Mouse (Mus musculus) retina, postnatal 7 days (tissue): Measurements from ENCODE around the gene Mad1l1.

Experiments
- DNase-seq: peaks from one replicate; pipeline ENCODE4 v3.0.0-alpha.2; 2012; ENCODE audit warnings: low read depth, low spot score

Mad1l1 gene

DNA sequence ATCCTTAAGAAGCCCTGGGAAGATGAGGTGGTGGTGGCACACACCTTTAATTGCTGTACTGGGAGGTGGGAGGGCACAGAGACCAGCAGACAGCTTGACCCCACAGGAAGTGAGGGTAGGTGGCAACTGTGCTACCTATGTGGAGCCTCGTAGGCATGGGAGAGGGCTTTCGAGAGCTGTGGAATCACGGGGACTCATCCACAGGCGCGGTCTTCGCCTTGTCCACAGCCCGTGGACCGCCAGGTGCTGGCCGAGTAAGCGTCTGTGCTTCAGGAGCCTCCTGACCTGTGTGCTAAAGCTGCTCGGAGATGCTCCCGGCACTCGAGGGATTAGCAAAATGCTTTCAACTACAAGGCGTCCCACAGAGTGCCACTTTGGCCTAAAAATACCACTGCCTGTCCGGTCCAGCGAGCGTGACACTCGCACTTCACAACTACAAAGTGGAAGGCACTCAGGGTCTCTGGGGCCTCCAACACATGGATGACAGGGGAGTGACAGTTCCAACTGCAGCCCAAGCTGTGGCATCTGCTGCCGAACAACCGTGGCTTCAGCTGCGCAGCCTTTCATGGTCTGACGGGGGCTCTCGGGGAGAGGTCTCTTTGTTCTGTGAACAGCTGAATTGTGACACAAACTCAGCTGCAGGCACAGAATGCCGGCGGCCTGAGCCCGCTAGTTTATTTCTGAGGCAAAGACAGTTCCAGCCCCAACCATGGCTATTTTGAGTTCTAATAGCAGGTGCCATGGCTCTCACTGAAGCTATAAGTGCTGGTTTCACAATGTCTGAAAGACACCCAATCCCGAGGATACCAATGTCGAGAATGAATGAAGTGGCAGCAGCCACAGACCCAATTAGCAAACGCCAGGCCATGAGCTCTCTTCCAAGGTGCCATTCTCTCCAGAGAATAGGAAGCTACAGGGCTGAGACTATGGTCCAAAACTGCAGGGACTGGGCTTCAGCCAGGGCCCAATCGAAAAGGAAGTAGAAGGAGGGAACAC, 57.3 kb downstream of the Mad1l1 start:
- DNase-seq, result no peak

GRCm38 (mm10) chr5:140262401-140262800, 59.0 kb downstream of the Mad1l1 start:
- DNase-seq, result no peak

DNA sequence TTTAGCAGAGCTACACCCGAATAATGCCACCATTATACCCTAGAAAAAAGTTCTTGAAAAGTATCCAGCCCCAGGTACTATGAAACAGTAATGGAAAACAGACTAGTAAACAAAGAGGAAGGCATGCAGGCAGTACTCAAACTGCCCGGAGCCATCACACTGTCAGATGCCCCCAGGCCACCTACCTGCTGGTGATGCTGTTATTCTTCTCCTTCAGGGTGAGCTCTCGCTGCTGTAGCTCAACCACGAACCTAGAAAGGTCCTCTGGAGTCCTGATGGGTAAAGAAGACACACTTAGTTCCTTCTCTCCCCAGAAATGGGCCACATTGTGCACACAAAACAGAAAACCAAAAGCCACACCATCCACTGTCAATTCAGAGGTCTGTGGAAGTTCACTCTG, 60.0 kb downstream of the Mad1l1 start:
- no peak for DNase-seq

- no peak for DNase-seq
Observed at GRCm38 (mm10) chr5:140258633-140259032, 62.7 kb downstream of the Mad1l1 start.

DNA sequence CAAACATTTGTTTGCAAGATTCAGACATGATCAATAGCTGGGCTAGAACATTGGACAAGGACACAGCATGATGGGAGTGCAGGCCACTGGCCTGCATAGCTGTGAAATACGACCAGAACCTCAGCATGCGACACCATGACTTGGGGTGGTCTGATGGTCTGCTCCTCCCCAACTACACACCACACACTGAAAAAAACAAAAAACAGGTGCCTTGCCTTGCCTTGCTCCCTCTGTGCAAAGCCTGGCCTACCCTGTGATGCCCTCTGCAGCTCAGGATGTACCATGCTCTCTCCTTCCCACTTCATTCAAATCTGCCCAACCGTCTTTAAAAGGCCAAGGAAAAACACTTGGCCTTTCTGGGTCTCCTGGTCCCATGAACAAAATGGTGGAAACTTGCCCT, 63.3 kb downstream of the Mad1l1 start:
- no peak for DNase-seq

DNA sequence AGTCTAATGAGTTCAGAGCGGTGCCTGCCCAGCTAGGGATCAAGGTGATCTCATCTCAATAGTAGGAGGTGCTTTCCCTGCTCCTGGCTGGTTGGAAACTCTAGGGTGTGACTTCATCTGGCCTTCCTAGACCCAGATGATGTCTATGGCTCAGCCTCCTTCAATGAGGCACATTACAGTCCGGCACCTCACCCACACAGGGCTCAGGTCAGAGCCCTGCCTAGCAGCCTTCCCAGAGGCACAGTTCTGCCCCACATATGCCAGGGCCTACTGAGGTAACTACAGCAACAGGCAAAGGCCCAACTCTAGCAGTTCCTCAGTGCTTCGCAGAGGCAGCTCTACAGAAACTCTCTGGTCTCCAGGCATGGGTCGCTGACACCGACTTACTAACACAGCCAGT, 63.9 kb downstream of the Mad1l1 start:
- DNase-seq, result no peak

DNA sequence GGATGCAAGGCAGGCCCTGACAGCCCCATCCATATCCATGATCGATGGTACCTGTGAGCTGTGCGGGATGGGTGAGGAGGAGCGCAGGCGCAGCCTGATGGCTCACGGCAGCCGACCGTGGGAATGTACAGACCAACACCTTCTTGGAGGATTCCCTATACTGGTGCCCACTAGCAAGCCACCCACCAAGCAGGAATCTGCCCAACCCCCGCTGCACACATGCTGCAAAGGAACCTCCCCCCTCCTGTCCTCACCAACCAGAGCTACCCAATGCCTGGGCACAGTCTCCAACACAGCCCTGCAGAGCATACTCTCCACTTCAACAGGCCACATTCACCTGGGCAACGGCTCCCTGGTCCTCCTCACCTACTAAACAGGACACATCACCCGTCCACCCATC, 64.7 kb downstream of the Mad1l1 start:
- DNase-seq, result no peak

GRCm38 (mm10) chr5:140255265-140255664, 66.1 kb downstream of the Mad1l1 start:
- no peak for DNase-seq

DNA sequence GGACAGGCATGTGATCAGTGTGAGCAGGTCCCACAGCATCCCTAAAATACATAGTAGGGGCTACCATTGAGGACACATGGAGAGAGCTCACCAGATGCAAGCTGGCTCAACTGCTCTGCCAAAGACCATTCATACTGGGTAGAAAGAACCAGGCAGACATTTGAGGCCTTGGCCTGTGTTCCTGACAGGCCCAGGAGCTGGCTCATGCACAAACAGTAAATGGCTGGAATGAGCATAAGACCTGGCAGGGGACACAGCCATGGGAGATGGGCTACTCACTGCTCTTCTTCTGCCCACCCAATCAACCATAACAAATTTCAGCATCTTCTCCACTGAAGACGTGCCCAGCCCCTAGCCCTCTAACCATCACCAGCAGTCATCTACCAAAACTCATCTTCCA, 66.7 kb downstream of the Mad1l1 start:
- no peak for DNase-seq

DNA sequence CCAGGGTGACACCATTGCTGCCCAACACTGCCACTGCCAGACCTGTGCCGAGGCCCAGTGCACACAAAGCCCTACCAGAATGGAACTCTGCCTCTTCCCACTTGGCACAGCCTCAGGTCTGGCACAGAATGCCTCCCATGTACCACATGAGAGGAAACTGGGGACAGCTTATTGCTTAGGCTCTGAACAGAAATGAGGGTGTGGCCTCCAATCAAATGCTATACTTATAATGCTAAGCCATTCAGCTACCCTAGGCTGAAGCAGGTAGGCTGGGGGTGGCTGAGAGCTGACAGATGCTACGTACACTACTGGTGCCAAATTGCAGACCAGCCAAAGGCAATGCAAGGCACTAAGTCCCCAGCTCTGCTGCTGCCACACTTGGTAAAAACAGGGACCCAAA, 69.4 kb downstream of the Mad1l1 start:
- DNase-seq, result no peak

DNA sequence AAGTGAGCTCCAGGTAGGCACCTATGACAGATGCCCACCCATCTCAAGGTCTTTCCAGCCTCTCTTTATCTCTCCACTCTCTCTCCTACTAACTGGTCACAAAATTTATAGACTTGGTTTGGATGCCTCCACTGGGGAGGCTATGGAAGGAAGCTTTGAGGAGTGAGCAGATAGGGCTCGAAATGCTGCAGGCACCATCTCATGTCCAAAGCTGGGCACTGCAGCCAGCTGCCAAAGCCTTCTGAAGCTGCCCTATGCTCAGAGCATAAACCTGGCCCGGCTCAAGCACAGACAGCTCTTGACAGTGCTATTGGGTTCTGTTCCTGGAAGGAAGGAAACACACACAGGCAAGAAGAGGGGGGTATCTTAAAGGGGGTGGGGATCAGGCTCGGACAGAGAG, 71.0 kb downstream of the Mad1l1 start:
- DNase-seq, result no peak

- DNase-seq, result no peak
Observed at GRCm38 (mm10) chr5:140249359-140250062, 71.8 kb downstream of the Mad1l1 start.

DNA sequence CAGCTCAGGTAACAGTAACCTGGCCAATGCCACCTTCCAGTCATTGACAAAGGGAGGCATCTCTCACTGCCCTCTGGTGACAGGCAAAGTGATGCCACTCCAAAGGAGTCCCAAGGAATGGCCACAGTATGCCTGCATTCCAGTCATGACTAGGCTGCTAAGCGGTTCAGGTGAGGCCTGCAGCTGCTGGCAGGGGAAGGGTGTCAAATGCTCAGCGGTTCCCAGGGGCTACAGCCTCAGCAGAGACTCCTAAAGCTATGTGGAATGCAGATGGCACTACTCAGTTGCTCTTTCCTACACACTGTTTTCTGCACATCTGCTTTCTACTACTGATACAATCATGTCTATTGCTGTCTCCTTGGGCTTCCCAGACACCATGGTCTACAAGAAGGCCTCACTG, 73.3 kb downstream of the Mad1l1 start:
- DNase-seq, result no peak

GRCm38 (mm10) chr5:140240235-140240634, 81.1 kb downstream of the Mad1l1 start:
- DNase-seq, result no peak

DNA sequence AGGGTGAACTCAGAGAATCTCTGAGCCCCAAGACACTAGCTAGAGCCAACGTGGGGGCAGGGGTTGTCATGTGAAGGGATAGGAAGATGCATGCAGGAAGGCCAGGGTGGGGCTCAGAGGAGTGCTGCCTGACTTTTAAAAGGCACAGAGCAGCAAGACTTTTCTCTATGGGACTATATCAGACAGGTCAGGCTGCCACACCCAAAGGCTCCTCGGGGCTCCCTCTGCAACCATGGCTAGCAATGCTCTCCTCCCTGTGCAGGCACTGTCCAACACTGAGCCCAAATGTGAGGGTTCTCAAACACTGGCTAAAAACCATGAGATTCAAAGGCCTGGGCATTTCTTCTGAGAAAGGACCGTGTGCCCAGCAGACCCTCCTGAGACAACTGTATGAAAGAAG, 82.5 kb downstream of the Mad1l1 start:
- DNase-seq, result no peak

DNA sequence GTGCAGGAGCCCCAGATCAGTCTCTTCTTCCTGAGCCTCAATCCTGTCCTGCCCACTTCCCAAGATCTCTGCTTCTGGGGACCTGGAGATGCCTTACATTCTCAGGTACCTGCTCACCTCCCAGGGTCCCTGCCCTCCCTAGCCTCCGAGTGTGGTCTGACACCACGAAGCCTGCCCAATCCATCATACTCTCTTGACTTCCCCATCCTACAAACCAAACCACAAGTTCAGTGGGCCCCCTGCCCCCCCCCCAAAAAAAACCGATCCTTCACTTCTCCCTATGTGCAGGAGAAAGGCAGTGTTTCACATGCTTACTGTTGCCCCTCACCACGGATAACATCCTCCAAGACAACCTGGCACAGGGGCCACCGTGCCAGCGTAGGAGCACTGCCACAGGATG, 90.5 kb downstream of the Mad1l1 start:
- DNase-seq, result no peak

DNA sequence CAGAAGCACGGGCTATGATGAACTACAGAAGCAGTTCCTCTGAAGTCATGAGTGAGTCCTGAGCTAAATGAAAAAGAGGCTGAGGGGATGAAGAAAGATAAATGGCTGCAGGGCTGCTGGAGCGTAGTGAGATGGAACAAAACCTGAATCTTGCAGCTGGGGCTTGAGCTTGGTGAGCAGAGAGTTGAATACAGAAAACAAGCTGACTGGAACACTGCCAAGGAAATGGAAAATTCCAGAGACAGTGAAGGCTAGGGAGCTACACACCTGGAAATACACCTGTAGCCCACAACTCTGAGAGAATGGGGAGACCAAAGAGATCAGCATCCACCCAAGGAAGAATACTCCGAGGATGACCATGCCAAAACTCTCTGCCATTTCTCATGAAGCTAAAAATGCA, 93.0 kb downstream of the Mad1l1 start:
- DNase-seq, result no peak

DNA sequence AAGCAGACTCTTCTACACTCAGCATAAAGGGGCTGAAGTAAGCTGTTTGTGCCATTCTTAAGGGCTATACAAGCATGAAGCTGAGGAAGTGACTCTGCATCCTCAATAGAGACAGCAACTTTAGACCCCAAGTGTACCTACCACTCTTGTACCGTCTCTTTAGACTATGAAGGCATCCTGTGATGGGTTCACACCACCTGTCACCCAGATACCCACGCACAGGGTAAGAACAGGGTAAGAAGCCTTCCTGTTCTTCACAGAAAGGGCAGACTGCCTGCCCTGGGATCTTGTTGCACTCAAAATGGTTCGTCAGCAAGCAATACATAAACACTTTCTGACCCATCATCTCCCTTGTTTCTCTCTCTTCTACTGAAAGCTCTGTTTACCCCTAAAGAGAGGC, 94.5 kb downstream of the Mad1l1 start:
- no peak for DNase-seq

GRCm38 (mm10) chr5:140225881-140226280, 95.5 kb downstream of the Mad1l1 start:
- DNase-seq, result no peak

GRCm38 (mm10) chr5:140225103-140225502, 96.2 kb downstream of the Mad1l1 start:
- DNase-seq, result no peak

DNA sequence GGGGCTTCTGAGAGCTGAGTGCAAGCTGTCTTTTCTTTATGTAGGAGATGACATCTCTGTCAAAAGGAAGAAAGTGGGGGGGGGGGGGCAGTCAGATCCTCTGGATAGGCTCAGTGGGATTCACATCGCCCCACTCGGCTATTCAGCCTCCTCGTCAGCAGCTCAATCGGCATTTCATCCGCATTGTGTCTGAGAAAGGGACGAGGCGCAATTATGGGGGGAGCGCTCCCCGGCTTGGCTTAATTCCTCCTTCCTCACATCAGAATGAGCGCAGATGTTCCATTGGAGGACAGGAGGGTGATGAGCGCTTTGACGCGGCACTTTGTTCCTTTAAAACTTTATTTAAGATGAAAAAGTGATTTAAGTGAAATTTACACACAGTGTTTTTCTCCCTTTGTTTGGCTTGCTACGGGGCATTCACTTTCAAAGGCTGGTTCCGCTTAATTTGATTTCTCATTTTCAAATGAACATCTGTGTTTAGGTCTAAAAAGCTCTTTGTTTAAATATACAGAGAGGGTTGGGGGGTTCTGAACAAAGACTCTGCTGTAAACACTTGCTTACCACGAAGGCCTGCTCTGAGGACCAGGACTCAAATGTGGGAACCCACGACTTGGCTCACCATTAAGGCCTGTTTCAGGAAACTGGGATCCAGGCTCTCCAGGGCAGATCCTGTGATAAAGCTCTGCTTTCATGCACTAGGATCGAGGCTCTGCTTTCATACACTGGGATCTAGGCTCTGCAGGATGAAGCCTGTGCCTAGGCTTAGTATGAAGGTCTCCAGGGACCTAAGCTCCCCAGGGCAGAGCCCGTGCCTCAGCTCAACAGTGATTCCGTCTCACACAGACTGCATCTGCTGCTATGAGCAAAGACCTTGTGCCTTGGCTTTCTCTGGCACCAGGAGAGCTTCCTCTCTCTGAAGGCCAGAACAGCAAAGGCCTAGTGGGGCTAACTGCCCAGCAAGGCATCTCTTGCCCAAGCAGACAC, 98.0 kb downstream of the Mad1l1 start:
- DNase-seq, result no peak
